Mouse (Mus musculus) limb, embryonic 15.5 days (tissue): ENCODE measurements around the gene Gm20721. TPM values are rescaled to one million over a fixed set of nuclear protein-coding genes. Genes with fewer than 3 reads are reported as not detected.

ENCODE experiments used
- polyA plus RNA-seq: library from polyadenylated mRNA; unstranded; fragments of >200 nt; fragmentation: Nextera tagmentation; extraction: Ambion mirVana; gene quantifications from 2 replicates; pipeline ENCODE4 v1.2.1, GENCODE M21; 2015

Gene Gm20721
- polyA plus RNA-seq, 1 experiment from 2014 or later, result 28.5 TPM

Other genes with a start within 250 kb of the Gm20721 start
- 69.9 and 86.1 TPM in 2 replicates for gene Npepl1, start 236.4 kb downstream of the Gm20721 start, polyA plus RNA-seq
- gene Gnas, start 62.4 kb downstream of the Gm20721 start, polyA plus RNA-seq, result 2,137 and 2,166 TPM in 2 replicates
- 94.3 and 107 TPM in 2 replicates for gene Nelfcd, start 69.1 kb upstream of the Gm20721 start, polyA plus RNA-seq
- 226 and 260 TPM in 2 replicates for gene Ctsz, start 92.3 kb upstream of the Gm20721 start, polyA plus RNA-seq
- gene Tubb1, start 104.0 kb upstream of the Gm20721 start, polyA plus RNA-seq, result 0.92 and 2.4 TPM in 2 replicates
- gene Atp5e, start 117.4 kb upstream of the Gm20721 start, polyA plus RNA-seq, result 611 and 723 TPM in 2 replicates
- gene Prelid3b, start 126.4 kb upstream of the Gm20721 start, polyA plus RNA-seq, result 113 and 135 TPM in 2 replicates